Mouse (Mus musculus) megakaryocyte, embryonic 14.5 days (primary cell): Measurements from ENCODE around the gene Aqp2.

Source experiments
- FLI1 ChIP-seq: IDR thresholded peaks from 2 replicates; pipeline ENCODE4 v1.6.1; 2012; ENCODE audit warnings: low read length, inconsistent platforms, mixed read lengths
- GATA1 ChIP-seq: IDR thresholded peaks from 3 replicates; pipeline ENCODE4 v1.6.1; 2012; ENCODE audit warnings: mixed read lengths, low read length, inconsistent platforms, borderline replicate concordance

DNA sequence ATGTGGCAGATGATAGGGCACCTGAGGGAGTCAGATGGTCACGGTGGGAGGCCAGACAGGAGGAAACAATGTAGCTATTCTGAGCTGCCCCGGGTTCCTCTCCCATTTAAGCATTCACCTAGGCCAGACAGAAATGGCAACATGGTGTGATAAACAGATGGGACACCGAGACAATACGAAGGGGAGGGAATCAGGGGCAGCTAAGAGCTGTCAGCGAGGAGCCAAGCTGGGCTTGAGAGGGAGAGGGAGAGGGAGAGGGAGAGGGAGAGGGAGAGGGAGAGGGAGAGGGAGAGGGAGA is 22.9 kb downstream of the Aqp2 start:
- TF ChIP-seq GATA1 (no peak), FLI1 (no peak)
